Mouse (Mus musculus): ENCODE data around the gene Dcbld1. TPM values are rescaled to one million over a fixed set of nuclear protein-coding genes. Genes with fewer than 3 reads are reported as not detected.

Gene Dcbld1
- 5.8 and 6.7 TPM in 2 replicates for polyA plus RNA-seq (2015; fragmentation: Nextera tagmentation; extraction: Ambion mirVana)

GRCm38 (mm10) chr10:52233301-52233968, at the start of gene Dcbld1:
Dcbld1 (plus strand) TSS chr10:52233619.

DNA sequence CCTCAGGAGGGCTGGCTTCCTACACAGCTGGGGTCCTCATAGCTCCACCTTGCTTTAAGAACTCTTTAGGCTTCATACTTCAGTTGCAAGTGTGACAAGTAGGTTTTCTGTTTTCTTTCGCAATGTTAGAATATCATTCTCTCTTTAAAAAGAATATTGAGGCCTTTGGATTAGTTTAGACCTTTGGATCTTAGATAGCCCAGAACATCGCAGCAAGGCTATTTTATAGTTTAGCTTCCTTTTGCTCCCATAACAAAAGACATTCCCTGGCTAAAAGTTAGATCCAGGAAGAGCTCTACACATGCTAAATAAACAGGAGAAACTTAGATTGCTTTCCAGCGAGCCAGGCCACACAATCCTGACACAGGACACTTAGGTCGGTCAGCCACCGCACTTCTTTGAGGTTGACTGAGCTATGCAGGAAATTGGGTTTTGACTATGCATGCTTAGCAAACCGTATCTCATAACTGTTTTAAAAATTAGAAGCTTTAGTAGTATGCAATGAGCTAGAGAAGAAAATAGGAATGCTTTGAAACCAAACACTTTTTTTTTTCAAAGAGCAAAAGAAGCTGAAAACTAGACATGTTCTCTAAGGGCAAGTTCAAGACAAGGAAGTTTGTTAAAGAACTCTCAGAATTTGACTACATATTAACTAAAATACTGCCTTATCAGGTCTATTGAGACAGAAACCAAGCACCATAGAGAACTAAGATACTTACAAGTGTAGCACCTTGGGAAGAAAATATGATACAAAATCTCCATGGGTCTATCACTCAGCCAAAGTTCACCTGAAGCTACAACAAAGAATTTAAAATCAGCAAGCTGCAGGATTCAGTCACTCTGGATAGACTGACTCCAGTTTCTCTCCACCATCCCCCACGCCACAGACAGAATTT, 38.2 kb upstream of the Dcbld1 start, which contains the start of gene Ros1:
Gene Ros1 (minus strand): TSS at position 288 of the 896 bp plus-strand sequence.

GRCm38 (mm10) chr10:52358467-52358866, 125.0 kb downstream of the Dcbld1 start, which contains the start of gene Gm26741:
Gm26741 (plus strand) TSS chr10:52358767.

Other genes with a start within 250 kb of the Dcbld1 start
- not detected in 2 replicates for gene Vgll2, start 211.1 kb upstream of the Dcbld1 start, polyA plus RNA-seq (2015; fragmentation: Nextera tagmentation; extraction: Ambion mirVana)
- gene Ros1, start 38.4 kb upstream of the Dcbld1 start, polyA plus RNA-seq (2015; fragmentation: Nextera tagmentation; extraction: Ambion mirVana) = not detected in 2 replicates
- not detected in 2 replicates for gene Gm26741, start 125.1 kb downstream of the Dcbld1 start, polyA plus RNA-seq (2015; fragmentation: Nextera tagmentation; extraction: Ambion mirVana)
- 12.9 and 14.5 TPM in 2 replicates for gene Gopc, start 148.5 kb downstream of the Dcbld1 start, polyA plus RNA-seq (2015; fragmentation: Nextera tagmentation; extraction: Ambion mirVana)
- gene Nepn, start 155.4 kb downstream of the Dcbld1 start, polyA plus RNA-seq (2015; fragmentation: Nextera tagmentation; extraction: Ambion mirVana) = not detected in 2 replicates
- gene Nus1, start 183.9 kb downstream of the Dcbld1 start, polyA plus RNA-seq (2015; fragmentation: Nextera tagmentation; extraction: Ambion mirVana) = 9.2 and 10.4 TPM in 2 replicates